Mouse (Mus musculus): Measurements from ENCODE around the gene Nr2f6.

Nr2f6 gene

DNA sequence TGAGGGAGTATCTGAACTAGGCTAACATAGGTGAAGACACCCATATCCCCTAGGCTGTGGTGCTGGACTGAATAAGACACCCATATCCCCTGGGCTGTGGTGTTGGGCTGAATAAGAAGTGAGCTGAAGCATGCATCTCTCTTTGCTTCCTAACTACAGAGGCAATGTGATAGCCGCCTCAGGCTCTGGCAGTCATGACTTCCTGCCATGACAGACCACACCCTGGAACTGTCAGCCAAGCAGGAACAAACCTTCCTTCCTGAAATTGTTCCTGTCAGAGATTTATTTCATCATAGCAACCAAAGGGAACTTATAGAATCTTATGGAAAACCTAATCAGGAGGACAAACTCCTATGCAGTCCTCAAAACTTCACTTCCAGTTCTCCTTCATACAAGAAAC is 6.5 kb upstream of the Nr2f6 start:
- DNase-seq: no peak

DNA sequence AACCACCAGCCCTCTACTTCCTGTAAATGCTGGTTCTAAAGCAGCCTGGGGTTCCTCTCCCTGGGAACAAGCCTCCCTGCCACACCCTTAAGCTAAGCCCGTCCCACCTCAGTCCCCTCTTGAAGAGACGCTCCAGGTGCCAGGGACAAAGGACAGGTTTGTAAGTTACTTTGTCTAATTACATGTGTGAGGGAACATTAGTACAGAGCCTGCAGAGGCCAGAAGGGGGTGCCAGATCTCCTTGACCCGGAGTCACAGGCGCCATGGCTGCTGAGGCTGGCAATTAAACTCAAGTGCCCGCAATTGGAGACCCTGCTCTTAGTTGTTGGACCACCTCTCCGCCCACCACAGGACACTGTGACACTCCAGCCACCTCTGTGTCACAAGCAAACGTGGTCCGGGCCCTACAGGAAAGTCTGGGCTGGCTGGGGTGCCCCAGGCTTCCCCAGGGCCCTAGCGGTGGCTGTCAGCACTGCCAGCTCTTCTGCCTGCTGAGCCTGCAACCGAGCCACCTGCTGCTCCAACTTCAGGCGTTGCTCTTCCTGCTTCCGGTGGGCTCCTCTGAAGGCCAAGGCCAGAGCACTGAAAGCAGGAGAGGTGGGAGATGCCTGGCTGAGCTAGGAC is 3.6 kb upstream of the Nr2f6 start:
- no peak for DNase-seq

DNA sequence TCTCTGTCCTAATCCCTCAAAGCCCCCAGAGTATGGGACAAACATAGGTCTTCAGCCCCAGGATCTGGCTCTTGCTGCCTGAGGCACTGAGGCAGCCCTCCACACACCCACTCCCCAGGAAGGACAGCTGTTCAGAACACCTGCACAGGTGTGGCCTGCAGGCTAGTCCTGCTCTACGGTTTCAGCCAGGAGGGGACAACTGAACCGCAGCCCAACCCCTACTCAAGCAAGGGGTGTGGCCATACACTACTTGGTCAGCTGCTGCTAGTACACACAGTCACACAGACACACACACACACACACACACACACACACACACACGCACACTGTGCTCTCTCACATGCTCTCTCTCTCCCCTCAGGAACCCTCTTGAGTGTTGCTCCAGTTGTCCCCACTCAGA is 2.1 kb upstream of the Nr2f6 start:
- no peak for DNase-seq

DNA sequence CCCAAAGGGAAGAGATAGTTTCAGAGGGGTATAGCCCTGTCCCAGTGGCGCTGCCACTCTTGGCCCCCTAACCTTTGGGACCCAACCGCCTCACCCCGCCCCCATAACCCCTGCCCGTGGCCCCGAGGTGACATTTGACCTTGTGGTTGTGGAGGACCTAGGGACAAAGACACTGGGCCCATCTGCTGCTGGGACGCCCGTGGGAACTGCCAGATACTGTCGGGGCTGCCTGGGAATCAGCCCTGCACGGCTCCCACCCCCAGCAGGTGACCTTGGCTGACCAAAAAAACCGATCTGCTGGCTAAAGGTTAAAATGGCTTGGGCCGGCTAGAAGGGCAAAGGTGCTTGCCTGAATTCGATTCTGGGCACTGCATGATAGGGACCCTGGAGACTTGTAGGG is 1.6 kb upstream of the Nr2f6 start:
- no peak for DNase-seq

DNA sequence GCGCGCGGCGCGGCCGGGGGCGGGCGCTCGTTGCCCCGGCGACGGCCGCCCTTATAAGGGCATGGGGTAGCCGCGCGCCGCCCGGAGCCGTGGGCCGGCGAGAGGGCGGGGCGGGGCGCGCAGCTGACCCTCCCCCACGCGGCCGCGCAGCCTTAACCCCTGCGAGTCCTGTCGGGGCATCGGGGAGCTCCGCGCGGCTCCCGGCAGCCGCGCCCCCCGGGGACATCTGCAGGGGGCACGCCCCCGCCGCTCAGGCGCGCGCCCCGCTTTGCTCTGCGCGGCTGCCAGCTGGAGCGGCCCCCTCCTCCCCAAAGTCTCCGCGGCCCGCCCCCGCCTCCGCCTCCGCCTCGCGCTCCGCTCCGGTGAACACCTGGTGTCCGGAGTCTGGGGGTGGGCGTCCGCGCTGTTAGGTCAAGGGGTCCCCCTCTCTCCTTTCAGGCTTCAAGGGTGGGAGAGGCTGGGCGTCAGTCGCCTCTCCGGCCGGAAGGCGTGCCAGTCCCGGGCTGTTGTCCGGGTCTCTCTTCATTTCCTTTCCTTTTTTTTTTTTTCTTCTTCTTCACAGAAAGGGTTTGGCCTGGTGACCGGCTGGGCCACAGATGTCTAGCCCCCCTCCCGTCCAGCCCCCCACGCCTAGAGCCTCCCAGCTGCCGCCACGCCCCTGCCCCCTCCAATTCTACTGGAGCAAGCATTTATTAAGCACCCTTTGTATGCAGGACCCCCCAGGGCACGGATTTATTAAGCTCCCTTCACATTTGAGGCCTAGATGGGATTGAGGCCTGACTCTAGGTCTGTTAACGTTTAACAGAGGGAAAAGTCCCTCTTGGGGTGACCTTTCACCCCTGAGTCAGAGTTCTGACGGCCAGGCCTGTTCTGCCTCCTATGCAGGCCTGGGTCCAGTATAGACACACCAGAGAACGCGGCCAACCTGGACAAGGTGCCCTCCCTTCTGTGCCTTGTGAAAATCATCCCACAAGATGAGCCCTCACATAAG is 506 bp upstream of the Nr2f6 start:
- peak; percentile 86 to 92 for DNase-seq

DNA sequence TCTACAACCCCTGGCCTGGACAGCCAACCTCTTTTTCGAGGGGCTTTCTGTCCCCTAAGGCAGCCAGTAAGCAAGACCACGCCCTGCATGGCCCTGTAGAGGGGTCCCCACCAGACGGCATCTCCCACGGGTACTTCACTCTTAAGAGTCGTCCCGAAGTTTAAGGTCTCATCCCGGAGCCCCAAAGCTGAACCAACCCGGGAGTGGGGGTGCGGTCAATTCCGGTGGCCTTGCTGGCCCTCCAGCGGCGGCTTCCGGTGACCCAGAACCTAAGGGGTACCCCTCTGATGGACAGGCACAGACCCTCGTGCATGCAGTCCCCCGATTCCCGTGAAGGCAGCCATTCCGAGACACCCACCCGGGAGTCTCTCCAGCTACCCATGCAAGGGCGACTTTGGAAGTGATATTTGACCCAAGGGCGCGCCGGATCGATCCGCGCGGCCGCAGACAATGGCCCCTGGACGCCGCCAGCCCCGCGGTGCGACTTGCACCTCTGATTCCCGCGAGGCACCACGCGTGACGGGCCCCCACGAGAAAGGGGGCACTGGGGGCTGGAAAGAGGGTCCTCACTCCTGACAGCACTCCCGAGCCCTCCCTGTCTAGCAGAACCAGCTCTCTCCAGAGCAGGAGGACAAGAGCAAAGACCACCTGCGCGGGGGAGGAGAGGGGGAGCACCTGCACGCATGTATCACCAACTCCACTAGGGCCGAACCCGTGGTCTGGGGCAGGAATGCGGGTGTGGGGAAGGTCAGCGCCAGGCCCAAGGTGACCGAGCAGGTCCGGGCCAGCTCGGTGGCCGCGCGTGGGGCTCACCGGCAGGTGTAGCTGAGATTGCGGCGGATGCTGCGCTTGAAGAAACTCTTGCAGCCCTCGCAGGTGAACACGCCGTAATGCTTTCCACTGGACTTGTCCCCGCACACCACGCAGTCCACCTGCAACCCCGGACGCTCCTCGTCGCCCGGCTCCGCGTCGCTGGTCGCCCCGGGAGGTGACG is 1.3 kb downstream of the Nr2f6 start:
- peak; percentile 49 to 52 for DNase-seq

DNA sequence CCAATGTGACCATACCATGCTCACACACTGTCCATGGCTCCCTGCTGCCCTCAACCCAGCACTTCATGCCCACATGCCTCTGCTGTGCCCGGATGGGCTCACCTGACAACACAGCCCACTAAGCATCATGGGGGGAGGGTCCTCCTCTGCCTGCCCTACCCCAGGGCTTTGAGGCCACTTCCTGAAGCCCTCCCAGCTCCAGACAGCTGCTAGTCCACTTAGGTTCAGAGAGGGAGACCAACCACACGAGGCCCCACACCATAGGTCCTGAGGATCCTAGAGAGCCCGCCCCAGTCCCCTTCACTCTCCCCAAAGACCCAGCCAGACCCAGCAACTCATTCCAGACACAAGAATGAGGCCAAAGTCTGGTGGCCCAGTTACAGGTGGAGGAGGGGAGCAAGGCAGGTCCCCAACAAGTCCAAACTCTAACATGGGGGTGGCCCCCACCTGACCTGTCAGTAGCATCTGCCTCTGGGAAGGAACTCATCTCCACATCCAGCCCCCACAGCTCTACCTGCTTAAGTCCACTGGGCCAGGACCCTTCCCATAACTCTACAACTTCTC is 2.2 kb downstream of the Nr2f6 start:
- DNase-seq: no peak

DNA sequence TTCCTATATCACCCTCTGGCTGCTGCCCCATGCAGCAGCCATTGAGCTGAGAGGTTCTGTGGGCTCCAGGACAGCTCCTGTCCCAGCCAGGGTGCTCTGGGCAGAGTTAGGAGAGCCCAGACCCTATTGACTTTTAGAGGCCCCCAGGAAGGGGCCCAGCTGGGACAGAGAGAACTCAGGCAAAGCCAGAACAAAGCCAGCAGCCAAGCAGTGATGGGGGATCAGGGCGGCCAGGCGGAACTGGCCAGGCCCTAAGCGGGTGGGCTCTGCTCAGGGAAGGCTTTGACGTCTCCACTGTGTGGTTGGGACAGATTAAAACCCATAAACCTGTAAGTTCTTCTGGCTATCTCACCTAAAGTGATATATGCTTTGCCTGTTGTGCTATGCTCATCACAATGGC is 2.8 kb downstream of the Nr2f6 start:
- DNase-seq: no peak

DNA sequence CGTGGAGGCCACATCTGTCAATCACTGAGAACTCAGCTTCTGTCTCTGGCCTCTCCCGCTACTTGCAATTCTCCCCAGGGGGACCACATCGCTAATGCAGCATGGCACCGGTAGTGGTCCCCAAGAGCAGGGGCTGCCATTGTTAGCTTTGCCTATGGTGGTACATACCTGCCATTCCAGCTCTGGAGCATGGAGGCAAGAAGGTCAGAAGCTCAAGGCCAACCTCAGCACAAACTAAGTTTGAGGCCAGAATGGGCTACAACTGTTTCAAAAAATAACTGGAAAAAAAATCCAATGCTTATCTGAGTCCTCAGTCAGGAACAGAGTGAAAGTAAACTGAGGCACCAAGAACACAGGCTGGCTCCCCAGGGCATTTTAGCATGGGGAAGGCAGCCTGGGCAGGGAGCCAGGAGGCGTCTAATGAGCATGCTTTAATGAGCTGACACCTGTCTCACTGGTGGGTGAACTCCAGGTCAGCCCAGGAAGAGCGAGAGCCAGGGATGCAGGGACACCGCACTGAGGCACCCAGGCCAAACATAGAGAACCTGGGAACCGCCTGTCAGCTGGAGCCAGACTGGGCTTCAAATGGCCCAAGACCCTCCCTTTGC is 5.2 kb downstream of the Nr2f6 start:
- peak; percentile 60 to 61 for DNase-seq

DNA sequence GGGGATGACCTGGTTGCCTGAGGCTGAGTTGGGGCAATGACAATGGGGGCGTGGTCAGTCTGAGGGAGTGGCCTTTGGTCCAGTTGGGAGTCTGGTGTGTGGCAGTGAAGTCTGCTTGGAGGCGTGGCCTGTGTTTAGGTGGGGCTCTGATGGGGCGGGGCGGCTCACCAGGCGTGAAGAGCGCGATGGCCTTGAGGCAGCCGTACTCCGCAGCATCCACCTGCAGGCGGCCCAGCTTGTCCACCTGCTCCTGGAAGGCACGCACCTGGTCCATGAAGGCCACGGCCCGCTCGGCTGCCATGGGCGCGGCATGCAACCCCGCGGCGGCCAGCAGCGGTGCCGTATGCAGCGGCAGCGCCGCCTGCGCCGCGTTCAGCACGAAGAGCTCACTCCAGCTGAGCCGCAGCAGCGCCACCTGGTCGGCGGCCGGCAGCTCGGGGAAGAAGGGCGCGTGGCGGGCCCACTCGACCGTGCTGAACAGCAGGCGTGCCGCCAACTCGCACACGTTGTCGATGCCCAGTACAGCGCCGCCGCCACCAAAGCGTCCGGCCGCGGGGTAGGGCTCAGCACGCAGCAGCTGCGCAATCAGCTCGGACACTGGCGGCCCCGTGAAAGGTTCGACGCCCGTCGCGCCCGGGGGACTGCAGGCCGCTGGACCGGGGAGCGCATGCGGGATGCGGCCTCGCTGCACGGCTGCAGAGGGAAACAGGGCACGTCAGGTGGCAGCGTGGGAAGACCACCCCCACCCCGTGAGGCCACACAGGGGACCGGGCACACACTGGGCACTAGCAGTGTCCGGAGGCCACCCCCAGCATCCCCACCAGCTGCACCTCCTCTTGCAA is 6.0 kb downstream of the Nr2f6 start:
- peak; percentile 84 to 85 for DNase-seq

DNA sequence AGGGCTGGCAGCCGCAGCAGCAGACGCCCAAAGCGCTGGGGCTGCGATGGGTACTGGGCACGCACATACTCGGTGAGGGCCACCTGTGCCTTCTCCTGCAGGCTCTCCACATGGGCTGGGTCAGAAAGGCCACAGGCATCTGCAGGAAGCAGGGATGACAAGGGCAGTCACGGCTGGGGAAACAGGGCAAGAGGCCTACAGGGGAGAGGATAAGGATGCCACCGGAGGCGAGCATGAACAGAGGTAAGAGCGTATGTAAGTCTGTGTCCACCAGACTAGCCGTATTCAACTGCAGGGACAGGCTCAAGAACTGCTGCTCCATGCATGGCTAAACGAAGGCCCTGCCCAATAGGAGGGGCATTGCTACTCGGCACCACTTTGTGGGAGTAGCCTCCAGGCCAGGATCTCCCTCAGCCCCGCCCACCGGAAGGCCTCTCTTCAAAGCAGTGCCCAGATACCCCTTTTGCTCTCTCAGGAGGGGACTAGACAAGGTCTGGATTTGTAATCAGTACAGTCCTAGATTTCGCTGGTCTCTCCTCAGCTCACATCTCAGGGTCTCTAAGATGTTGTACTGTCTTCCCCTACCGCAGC is 7.0 kb downstream of the Nr2f6 start:
- peak in 1 of 2 experiments; percentile 46 for DNase-seq

DNA sequence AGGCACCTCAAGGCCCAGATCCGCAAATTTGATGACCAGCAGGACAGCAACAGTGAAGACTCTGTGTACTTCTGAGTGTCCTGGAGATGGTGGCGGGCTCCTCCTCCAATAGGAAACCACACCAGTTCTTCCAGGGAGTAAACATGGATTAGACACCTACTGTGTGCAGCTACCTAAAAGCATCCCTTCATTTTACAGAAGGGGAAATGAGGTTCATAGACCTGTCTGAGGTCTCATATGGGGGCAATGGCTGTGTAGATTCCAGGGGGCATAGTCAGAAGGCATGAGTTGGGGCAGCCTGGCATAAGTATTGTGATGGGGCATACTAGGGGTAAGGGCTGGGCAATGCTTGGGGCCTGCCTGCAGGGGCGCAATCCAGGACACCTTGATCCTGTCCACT is 8.8 kb downstream of the Nr2f6 start:
- DNase-seq: no peak

DNA sequence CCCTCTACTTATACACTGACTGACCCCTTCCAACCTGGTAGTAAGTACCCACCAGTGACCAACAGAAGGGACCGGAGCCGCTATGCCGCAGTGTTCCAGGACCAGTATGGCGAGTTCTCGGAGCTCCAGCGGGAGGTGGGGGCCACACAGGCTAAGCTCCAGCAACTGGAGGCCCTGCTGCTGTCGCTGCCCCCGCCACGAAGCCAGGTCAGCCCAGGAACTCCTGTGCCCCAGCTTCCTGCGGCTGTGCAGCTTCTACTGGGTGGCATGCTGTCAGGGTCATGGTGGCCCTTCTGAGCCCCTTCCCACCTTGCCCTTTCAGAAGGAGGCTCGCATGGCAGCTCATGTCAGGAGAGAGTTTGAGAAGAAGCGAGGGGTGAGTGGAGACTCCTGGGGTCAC is 9.3 kb downstream of the Nr2f6 start:
- DNase-seq: peak in 1 of 2 experiments; percentile 32

DNA sequence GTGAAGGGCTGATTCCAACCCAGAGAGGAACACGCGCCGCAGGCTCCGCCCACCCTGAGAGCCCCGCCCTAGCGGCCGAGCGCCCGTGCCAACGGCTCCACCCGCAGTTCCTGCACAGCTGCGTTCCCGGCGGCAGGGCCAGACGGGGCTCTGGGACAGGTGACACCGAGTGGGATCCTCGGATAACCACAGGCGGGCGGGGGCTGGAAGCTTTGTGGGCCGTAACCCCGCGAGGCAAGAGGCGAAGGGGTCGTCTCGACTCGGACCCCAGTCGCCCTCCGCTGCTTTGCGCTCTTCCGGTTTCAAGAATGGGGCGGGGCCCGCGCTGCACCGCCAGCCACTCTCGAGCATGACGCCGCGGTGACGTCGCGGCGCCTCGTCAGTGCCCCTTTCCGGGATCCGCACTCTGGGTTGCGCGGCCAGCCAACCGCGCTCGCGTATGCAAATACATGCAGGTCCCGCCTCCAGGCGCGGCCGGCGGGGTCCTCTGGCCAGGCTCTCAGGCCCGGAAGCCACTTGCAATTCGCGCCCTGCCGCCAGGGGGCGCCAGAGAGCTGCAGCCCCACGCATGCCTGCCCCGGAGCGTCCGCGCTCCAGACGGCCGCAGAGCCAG is 10.4 kb downstream of the Nr2f6 start, which contains the start of gene Ocel1:
Gene Ocel1 (plus strand): TSS at position 63 of the 613 bp plus-strand sequence.
- peak; percentile 97 to 98 for DNase-seq

DNA sequence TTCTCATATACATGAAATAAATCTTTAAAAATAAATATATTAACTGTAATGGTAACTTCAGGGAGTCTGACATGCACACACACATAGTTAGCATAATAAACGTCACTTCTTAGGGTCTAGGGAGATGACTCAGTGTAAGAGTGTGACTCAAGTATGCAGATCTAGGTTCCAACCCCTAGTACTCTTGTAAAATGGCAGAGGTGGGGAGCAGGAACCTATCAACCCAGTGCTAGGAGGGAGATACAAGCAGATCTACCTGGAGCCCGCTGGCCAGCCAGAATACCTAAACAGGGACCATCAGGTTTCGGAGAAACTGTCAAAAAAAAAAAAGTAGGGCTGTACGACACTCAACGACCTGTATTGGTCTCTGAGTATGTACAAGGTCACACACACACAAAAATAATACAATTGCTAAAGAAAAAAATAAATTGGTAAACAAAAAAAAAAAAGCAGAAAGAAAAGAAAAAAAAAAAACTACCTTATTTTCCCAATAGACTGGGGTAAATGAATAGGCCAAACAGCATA is 11.0 kb downstream of the Nr2f6 start:
- peak in 1 of 2 experiments; percentile 38 for DNase-seq

DNA sequence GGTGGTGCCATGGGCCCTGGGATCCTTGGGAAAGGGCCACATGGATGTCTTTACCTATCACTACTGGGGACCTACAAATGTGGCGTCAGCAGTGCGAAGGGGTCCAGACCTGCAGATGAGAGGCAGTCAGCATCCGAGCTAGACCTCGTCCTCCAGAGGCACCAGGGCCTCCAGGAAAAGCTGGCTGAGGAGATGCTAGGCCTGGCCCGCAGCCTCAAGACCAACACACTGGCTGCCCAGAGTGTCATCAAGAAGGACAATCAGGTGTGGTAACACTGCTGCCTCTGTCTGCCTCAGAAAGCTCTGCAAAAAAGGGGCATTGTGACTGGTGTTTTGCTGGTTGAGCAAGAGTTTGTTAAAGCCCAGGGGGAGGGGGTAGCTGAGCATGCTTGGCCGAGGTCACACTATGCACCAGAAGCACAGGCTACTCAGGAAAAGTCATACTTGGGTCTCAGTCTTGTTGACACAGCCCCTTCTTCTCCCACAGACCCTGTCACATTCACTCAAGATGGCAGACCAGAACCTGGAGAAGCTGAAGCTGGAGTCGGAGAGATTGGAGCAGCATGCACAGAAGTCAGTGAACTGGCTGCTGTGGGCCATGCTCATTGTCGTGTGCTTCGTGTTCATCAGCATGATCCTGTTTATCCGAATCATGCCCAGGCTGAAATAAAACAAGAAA is 12.6 kb downstream of the Nr2f6 start:
- DNase-seq: peak in 1 of 2 experiments; percentile 12

DNA sequence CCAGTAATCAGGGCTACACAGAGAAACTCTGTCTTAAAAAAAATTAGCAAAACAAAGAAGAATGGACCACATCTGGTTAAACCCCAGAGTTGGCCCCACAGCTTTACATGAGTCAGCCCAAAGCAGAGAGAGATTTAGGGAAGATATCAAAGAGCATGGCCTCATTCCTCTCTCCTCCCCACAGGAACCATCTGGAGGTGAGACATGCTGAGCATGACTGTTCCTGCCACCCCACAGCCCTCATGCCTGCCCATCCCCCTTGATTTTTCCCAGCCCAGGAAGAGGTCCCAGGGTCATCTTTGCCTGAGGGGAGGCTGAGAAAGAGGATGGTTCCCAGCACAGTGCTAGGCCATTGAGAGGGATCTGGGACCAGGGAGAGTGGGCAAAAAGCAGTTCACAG is 13.4 kb downstream of the Nr2f6 start:
- peak in 1 of 2 experiments; percentile 9 for DNase-seq

DNA sequence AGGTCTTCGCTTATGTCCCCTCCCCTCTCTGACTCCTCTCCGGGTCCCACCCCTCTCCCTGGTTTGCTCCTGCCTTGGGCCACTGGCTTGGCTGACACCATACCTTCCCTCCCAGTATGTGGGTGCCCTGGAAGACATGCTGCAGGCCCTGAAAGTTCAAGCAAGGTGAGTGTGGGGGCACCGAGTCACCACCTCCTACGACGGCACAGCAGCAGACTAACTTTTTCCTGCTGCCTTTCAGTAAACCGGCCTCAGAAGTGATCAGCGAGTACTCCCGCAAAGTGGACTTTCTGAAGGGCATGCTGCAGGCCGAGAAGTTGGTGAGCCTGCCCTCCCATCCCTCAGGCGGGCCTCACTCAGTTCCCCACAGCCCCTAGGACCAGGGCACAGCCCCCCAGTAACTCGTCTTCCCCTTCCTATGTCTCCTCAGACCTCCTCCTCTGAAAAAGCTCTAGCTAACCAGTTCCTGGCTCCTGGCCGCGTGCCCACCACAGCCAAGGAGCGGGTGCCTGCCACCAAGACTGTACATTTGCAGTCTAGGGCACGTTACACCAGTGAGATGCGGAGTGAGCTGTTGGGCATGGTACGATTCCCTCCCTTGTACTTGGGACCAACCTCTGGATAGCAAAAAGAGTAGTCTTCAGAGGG is 14.1 kb downstream of the Nr2f6 start:
- DNase-seq: peak; percentile 54 to 59

Measured in cerebellum, postnatal 10 days (tissue).